Mouse (Mus musculus): ENCODE data around the gene Ddx11. TPM values are rescaled to one million over a fixed set of nuclear protein-coding genes. Genes with fewer than 3 reads are reported as not detected.

Ddx11 gene
- total and polyA plus RNA-seq, 3 experiments: 26.9 to 32.7 TPM; not detected in 1

DNA sequence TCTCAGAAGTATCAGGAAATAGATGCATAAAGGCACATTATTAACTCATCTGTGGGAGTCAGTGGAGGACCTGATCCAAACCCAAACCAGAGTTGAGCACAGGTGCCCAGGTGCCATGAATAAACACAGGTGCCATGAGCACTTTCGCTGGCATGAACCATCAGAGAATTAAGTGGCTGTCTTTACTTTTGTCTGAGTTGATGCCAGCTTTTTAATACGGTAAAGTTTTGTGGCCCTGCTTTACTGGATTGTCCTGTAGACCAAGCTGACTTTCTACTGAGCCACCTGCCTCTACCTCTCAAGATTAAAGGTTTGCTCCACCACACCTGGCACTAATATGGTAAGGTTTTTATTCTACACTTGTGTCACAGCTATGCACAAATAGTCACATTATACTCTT, 31.3 kb upstream of the Ddx11 start:
- no peak overlapping the region for H3K4me3 ChIP-seq (ENCODE audit: control insufficient read depth in 1 of 2, insufficient read depth in 1 of 2, low read depth in 2 of 2, low read length in 2 of 2)
- no peak overlapping the region for H3K27ac ChIP-seq (ENCODE audit: control insufficient read depth, low read depth, low read length)
- no peak for TF ChIP-seq ZMIZ1 (IDR thresholded peaks at IDR 0.05; ENCODE audit: low read depth, low read length)
- TF ChIP-seq MYC (IDR thresholded peaks at IDR 0.05; ENCODE audit: low read depth, low read length): no peak
- TF ChIP-seq ETS1 (IDR thresholded peaks at IDR 0.05; ENCODE audit: low read depth, low read length): no peak
- TF ChIP-seq MXI1 (IDR thresholded peaks at IDR 0.05; ENCODE audit: low read depth, low read length): no peak
- TF ChIP-seq BHLHE40 (IDR thresholded peaks at IDR 0.05; ENCODE audit: borderline replicate concordance, low read depth, low read length): no peak
- TF ChIP-seq MEF2A (IDR thresholded peaks at IDR 0.05; ENCODE audit: extremely low read depth, insufficient replicate concordance, low read depth, low read length, poor library complexity, severe bottlenecking): no peak
- no peak for TF ChIP-seq ZC3H11A (IDR thresholded peaks at IDR 0.05; ENCODE audit: low read depth, low read length)
- no peak for TF ChIP-seq KAT2A (conservative IDR thresholded peaks at IDR 0.05; ENCODE audit: low read depth, low read length)
- no peak for TF ChIP-seq GATA1 (IDR thresholded peaks at IDR 0.05; ENCODE audit: low read depth, low read length)
- no peak for TF ChIP-seq NRF1 (IDR thresholded peaks at IDR 0.05; ENCODE audit: insufficient read depth, low read depth, low read length, poor library complexity, severe bottlenecking)
- TF ChIP-seq USF2 (IDR thresholded peaks at IDR 0.05; ENCODE audit: borderline replicate concordance in 1 of 2, insufficient read depth in 1 of 2, low read depth in 1 of 2, low read length in 2 of 2): no peak
- TF ChIP-seq MAX (IDR thresholded peaks at IDR 0.05; ENCODE audit: low read length): no peak
- TF ChIP-seq POLR2AphosphoS5 (IDR thresholded peaks at IDR 0.05; ENCODE audit: borderline replicate concordance, low read depth, low read length): no peak
- peaks cover 30% of the 10 kb centered on the region for H3K79me2 ChIP-seq (ENCODE audit: control insufficient read depth, insufficient read depth, low read length, poor library complexity)
- no peaks in the 10 kb centered on the region for H3K9me3 ChIP-seq (replicated peaks; ENCODE audit: insufficient read depth, low read length)
- peaks cover 0 to 3% of the 10 kb centered on the region in 2 experiments; a peak in 2 of 4 replicates for H3K4me1 ChIP-seq (ENCODE audit: control insufficient read depth in 1 of 2, insufficient read depth in 2 of 2, low read length in 2 of 2)
- DNase-seq (ENCODE audit: low read depth, low spot score): no peak
- H3K27me3 ChIP-seq (ENCODE audit: control insufficient read depth in 1 of 2, insufficient read depth in 2 of 2, low read length in 2 of 2): no peaks in the 10 kb centered on the region
- peaks cover 7 to 29% of the 10 kb centered on the region in 2 experiments for H3K36me3 ChIP-seq (ENCODE audit: control insufficient read depth in 1 of 2, insufficient read depth in 2 of 2, low read length in 2 of 2)
- H3K9ac ChIP-seq (ENCODE audit: control insufficient read depth, low read depth, low read length, poor library complexity, severe bottlenecking): no peak overlapping the region

DNA sequence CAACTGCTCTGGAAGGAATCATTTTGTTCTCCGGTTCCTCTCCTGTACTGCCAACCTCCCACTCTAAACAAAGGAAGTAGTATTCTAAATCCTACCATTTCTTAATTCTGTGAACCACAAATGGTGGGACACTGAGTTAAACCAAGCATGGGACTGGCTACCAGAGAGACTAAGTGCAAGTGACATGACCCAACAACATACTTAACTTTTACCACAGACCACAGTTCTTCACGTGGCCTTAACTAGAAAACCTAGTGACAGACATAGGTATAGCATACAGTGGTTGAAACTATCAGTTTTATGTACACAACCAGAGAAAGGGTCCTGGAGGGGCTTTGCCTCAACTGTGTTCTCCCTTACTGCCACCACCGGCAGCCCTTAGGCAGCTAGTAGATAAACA, 30.7 kb upstream of the Ddx11 start:
- peaks cover 13 to 25% of the 10 kb centered on the region in 2 experiments for H3K36me3 ChIP-seq (ENCODE audit: control insufficient read depth in 1 of 2, insufficient read depth in 2 of 2, low read length in 2 of 2)
- no peak for DNase-seq (ENCODE audit: low read depth, low spot score)

More for the DNA sequence above, 30.7 kb upstream of the Ddx11 start:
- H3K4me1 ChIP-seq (ENCODE audit: control insufficient read depth in 1 of 2, insufficient read depth in 2 of 2, low read length in 2 of 2): peaks cover 0 to 4% of the 10 kb centered on the region in 2 experiments; a peak in 2 of 4 replicates
- no peaks in the 10 kb centered on the region for H3K27me3 ChIP-seq (ENCODE audit: control insufficient read depth in 1 of 2, insufficient read depth in 2 of 2, low read length in 2 of 2)
- no peak overlapping the region for H3K27ac ChIP-seq (ENCODE audit: control insufficient read depth, low read depth, low read length)
- TF ChIP-seq TBP (IDR thresholded peaks at IDR 0.05; ENCODE audit: low read depth, low read length) (no peak), POLR2A (IDR thresholded peaks at IDR 0.05; ENCODE audit: control insufficient read depth in 1 of 2, insufficient read depth in 1 of 2, low read depth in 1 of 2, low read length in 2 of 2, poor library complexity in 1 of 2) (no peak), RCOR1 (IDR thresholded peaks at IDR 0.05; ENCODE audit: low read depth, low read length) (no peak), ZKSCAN1 (IDR thresholded peaks at IDR 0.05; ENCODE audit: low read depth, low read length) (no peak), TAL1 (IDR thresholded peaks at IDR 0.05; ENCODE audit: low read length) (no peak), MYC (IDR thresholded peaks at IDR 0.05; ENCODE audit: low read depth, low read length) (no peak), USF2 (IDR thresholded peaks at IDR 0.05; ENCODE audit: borderline replicate concordance in 1 of 2, insufficient read depth in 1 of 2, low read depth in 1 of 2, low read length in 2 of 2) (no peak), BHLHE40 (IDR thresholded peaks at IDR 0.05; ENCODE audit: borderline replicate concordance, low read depth, low read length) (no peak), GATA1 (IDR thresholded peaks at IDR 0.05; ENCODE audit: low read depth, low read length) (no peak), UBTF (IDR thresholded peaks at IDR 0.05; ENCODE audit: borderline replicate concordance, insufficient read depth, low read depth, low read length) (no peak), MEF2A (IDR thresholded peaks at IDR 0.05; ENCODE audit: extremely low read depth, insufficient replicate concordance, low read depth, low read length, poor library complexity, severe bottlenecking) (no peak), MXI1 (IDR thresholded peaks at IDR 0.05; ENCODE audit: low read depth, low read length) (no peak)
- H3K9me3 ChIP-seq (replicated peaks; ENCODE audit: insufficient read depth, low read length): no peaks in the 10 kb centered on the region
- H3K79me2 ChIP-seq (ENCODE audit: control insufficient read depth, insufficient read depth, low read length, poor library complexity): peaks cover 34% of the 10 kb centered on the region
- H3K4me3 ChIP-seq (ENCODE audit: control insufficient read depth in 1 of 2, insufficient read depth in 1 of 2, low read depth in 2 of 2, low read length in 2 of 2): no peak overlapping the region
- no peak overlapping the region for H3K9ac ChIP-seq (ENCODE audit: control insufficient read depth, low read depth, low read length, poor library complexity, severe bottlenecking)
